Mouse (Mus musculus): ENCODE data around the gene Tex19.2.

Tex19.2 gene

DNA sequence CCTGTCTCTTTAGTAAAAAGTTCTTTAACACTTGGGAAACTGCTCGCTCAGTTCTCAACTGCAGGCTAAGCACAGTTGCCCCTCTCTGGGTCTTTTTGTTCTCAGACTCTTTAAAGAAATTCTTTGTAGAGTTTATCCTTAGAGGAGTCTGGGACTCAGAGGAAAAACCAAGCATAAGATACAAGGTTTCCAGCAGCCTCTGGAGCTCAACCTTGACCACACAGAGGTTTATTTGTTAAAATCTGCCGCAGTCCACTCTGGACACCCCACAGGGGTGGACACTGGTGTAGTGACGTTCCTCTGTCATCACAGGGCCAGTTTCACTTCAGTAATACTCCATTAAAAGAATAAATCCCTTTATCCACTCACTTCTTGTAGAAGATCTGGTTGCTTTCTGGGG lies at the start of gene Tex19.2:
Tex19.2 (minus strand) TSS at position 101 of the 400 bp plus-strand sequence.
- no peak for DNase-seq

DNA sequence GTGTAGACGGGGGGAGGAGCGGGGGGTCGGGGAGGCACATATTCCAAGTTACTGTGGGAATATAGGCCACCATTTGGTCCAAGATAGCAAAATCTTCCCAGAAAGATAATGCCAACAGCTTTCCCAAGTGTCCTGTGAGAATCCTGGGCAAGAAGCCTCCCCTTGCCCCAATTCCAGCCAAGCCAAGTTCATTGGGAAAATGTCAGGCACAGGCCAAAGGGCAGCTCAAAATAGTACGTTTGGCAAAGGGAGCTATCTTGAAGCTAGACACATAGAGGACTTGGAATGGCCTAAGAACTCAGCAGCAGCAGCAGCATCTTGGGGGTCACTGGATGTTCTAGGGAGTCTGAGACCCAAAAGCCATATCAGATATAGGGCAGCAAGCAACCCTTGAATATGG lies 45.3 kb upstream of the Tex19.2 start:
- no peak for DNase-seq

DNA sequence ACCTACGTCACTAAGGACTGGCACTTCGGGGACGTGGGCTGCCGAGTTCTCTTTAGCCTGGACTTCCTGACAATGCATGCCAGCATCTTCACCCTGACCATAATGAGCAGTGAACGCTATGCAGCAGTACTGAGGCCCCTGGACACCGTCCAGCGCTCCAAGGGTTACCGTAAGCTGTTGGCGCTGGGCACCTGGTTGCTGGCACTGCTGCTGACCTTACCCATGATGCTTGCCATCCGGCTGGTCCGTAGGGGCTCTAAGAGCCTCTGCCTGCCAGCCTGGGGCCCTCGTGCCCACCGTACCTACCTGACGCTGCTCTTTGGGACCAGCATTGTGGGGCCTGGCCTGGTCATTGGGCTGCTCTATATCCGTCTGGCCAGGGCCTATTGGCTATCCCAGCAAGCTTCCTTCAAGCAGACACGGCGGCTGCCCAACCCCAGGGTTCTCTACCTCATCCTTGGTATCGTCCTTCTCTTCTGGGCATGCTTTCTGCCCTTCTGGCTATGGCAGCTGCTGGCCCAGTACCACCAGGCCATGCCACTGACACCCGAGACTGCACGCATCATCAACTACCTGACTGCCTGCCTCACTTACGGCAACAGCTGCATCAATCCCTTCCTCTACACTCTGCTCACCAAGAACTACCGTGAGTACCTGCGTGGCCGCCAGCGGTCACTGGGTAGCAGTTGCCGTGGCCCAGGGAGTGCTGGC lies 42.3 kb upstream of the Tex19.2 start:
- DNase-seq, result no peak

DNA sequence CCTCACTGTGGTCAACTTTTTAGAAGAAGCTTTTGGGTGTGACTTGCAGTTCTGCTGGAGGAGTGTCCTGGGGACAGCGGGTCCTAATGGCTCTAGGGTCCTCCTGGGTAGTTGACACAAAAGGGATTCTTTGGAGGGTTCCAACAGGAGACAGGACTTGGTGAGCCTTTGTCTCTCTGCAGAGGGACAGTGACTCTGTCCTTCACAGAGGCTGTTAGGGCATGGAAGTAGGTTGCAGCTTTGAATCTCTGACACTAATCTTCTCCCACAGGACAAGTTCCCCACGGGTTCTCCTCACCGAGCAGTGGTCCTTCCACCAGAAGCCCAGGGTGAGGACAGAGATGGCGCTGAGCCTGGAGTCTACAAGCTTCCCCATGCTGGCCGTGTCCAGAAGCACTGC lies 41.5 kb upstream of the Tex19.2 start, which contains the start of gene Uts2r:
Uts2r (plus strand) TSS at position 301 of the 400 bp plus-strand sequence.
- no peak for DNase-seq

DNA sequence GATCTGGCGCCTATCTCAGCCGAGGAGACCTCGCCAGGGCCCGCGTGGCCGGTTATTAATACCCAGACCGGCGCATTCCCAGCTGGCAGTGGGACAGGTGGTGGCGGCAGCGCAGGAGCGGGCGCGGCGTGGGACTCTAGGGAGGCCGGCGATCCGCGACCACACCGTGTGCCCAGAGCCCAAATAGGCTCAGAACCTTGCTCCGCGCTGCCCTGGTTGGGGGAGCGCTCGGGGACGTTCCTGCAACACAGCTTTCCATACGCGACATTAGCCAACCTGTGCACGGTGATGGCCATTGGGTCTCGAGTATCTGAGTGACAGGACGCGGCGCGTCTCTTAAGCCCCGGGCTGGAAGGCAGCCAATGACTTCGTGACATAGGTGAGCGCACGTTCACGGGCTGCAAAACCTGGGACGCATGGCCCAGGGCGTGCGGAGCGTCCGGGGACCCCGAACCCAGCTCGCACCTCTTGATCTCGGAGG lies 38.0 kb upstream of the Tex19.2 start:
- DNase-seq, result no peak

DNA sequence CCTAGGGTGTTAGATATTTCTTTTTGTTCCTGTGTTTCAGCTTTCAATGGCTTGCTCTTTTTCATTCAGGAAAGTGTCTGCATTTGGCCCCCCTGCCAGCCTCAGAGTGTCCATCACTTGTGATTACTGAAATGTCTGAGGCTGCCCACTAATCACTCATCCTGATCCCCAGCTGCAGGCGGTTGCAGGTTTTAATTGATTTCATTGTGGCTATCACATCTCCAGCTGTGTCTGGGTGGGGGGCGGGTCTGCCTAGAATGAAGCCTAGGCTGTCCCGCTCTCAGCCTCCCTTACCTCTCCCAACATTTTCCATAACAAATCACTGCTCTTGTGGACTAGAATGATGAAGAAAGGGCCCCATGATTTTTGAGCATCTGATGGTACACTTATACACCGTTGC lies 35.7 kb upstream of the Tex19.2 start:
- no peak for DNase-seq

DNA sequence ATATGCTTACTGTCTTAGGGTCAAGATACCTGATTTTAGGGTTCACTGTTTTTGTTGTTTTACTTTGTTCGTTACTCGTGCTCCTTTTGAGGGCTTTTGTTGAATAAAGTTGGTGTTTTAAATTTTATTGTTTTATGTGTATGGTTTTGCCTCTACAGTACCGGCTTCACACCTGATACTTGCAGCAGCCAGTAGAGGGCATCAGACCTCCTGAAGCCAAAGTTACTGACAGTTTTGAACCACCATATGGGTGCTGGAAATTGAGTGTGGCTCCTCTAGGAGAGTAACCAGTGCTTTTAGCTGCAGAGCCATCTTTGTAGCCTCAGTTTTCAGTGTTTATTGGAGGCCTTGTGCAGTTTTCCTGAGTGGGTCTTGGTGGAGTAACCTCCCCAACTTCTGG lies 29.7 kb upstream of the Tex19.2 start:
- DNase-seq, result peak; percentile 8 to 19

DNA sequence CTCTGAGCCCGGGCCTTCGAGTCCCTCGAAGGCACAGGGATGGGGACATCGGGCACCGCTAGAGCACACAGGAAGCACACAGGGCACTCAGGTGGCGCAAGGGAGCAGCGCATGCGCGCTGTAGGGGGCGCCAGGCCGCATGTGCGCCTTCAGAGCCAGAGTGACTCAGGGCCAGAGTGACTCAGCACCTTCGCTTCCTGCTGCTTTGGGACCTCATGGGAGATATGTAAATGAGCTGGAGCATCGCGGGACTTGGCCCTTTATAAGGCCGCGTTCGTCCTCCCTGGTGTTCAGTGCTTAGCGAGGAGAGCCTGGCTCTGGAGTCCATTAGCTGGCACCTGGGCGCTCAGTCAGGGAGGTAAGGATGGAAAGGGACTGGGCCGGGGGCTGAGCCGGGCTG lies 27.4 kb upstream of the Tex19.2 start, which contains the start of gene Tex19.1:
Tex19.1 (plus strand) TSS at position 279 of the 400 bp plus-strand sequence.
- no peak for DNase-seq

DNA sequence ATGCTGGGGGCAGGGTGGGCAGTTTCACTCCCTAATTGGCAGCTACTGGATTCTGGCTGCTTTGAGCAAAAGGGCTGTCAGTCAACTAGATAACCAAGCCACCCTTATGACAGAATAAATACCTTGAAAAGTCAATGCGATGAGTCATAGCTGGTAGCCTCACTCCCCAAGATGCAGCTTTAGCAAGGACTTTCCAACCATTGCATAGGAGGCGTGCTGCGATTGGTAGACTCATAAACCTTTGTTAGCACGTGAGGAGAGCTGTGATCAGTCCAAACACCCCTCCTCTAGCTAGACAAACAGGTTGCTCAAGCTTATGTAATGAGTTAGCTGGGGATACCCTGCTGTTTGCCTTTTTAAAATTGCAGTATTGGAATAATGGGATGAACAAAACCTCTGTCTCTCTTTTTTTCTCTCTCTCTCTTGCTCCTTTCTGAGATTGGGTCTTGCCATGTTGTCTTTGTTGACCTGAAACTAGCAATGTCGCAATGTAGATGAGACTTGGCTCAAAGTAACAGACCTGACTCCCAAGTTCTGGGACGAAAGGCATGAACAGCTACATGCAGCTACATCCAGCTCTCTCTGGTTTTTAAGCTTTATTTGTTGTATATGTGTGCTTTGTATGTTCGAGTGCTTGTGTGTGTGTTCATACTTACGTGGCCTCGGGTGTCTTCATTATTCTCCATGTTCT lies 25.0 kb upstream of the Tex19.2 start:
- DNase-seq, result no peak

DNA sequence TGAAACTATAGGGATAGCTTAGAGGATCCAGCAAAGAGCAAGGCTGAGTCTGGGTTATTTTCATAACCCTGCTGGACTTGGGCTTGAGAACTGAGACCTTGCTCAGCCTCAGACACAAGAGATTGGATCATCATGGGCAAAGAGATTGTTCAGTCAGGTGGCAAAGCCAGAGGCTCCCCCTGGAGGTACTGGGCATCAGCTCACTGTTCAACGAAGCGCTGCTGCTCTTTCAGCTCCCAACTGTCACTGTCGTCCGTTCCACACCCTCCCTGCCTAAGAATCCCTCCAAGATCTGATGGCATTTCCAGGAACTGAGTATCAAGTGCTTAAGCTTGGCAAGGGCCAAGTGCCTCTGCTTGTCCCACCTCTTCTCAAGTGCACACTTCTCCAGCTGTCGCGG lies 20.3 kb upstream of the Tex19.2 start:
- no peak for DNase-seq

DNA sequence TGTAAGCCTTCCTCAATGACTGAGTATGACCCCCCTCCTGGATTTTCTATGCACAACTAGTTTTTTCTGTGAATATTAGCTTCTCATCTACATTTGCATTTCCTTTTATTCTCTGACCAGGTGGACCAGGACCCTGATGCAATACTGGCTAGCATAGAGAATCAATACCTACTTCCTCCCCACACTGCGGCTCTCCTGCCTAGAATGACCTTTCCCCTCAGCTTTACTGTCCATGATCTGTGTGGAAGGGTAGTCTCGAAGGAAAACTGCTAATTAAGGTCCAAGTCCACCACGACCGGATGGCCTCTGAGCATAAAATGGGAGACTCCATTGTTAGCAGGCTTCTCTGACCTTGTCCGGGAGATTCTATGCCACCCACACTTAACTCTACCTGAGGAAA lies 19.2 kb upstream of the Tex19.2 start:
- no peak for DNase-seq

DNA sequence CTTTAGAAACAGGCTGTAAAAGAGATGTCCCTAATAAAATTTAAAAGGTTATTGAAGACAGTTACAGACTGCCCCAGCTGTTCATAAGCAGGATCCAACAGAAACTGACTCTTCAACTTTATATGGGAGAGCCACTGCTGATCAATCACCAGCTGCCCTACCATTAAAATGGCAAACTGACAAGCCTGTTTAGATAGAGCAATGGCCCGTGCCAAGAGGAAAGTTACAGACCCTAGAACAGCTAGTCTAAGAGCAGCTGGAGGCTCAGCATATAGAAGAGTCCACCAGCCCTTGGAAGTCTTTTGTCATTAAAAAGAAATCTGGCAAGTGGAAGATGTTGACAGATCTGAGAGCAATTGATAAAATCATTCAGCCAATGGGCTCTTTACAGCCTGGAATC lies 16.1 kb upstream of the Tex19.2 start:
- DNase-seq, result no peak

DNA sequence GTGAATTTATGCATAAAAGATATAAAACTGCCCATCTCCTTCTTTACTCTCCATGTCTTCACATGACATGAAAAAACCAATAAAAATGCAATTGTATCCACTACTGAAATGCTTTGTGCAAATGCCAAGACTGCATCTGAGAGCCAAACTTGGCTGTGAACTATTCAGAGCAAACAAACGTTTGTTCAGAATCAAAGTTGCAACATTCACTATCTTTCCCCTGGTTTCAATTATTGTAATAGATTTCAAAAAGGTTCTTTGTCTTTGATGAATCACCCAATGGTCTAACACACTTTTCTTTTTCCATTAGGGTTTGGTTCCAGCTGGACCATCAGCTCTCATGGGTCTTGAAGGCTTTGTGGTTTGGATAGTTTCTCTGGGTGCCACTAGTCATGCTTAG lies 11.1 kb upstream of the Tex19.2 start:
- DNase-seq, result no peak

DNA sequence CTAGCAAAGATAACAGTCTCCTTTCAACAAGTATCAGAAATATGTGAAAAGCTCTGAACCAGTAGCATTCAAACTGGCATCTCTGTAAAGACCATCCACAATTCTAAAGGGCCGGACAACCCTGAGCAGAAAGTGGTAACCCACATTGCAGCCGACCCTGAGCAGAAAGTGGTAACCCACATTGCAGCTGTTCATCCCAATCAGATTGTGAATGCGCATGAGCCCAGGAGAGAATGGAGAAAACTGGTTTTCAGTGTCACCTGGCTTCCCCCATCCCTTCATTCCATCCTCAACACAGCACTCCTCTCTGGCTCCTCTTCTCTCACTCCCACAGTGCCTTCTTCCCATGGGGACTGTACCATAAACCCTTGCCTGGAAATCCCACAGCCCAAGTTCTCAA lies 9.0 kb upstream of the Tex19.2 start:
- DNase-seq, result no peak

DNA sequence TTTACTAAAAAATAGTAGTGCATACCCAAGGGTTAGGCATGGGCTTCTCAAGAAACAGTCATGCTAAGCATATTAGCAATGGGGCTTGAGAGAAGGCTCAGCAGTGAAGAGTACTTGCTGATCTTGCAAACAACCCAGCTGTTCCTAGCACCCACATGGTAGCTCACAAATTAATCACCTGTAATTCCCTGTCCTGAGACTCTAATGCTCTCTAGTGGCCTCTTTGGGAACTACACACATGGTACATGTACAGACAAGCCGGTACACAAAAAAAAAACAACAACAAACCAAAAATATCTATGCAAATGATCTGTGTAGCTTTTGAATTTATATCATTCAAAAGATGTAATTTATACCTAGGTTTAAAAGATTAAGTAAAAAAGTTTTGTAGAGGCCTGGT lies 7.9 kb upstream of the Tex19.2 start:
- peak; percentile 27 to 30 for DNase-seq

DNA sequence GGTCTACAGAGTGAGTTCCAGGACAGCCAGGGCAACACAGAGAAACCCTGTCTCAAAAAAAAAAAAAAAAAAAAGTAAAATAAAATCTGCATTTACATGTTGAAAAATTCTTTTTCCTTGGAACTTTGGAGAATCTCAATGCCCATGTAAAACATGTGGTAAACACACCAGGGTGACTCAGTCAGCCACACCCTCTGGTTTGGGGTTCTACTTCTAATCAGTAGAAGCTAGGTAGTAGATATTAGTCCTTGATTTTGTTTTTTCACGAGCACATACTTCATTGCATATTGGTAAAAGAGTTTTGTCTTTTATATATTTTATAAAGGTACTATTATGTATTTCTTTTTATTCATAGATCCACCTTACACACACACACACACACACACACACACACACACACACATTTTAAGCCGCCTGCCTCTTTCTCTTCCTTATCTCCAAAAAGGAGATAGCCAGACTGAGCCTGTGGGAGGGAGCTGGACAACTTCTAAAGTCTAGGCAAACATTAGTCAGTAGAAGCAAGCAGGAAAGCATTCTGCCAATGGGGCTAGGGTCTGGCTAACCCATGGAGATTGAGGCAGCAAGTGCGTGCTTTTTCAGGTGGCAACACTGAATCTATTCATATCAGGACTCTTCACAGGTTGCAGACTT lies 7.2 kb upstream of the Tex19.2 start:
- no peak for DNase-seq

DNA sequence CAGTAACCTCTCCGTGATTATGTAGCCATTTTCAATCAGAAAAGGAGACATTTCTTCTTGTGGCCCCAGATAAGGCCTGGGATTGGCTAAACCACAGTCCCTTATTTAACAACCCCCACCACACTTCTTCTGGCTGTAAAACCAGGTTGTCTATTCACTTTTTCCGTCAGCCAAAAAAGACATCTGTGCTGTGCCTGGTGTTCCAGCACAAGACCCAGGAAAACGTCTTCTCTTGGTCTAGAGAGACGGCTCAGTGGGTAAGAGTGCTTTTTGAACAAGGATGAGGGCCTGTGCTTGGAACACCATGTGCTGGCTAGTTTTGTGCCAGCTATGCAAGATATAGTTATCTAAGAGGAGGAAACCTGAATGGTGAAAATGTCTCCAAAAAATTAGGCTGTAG lies 5.0 kb upstream of the Tex19.2 start:
- DNase-seq, result no peak

DNA sequence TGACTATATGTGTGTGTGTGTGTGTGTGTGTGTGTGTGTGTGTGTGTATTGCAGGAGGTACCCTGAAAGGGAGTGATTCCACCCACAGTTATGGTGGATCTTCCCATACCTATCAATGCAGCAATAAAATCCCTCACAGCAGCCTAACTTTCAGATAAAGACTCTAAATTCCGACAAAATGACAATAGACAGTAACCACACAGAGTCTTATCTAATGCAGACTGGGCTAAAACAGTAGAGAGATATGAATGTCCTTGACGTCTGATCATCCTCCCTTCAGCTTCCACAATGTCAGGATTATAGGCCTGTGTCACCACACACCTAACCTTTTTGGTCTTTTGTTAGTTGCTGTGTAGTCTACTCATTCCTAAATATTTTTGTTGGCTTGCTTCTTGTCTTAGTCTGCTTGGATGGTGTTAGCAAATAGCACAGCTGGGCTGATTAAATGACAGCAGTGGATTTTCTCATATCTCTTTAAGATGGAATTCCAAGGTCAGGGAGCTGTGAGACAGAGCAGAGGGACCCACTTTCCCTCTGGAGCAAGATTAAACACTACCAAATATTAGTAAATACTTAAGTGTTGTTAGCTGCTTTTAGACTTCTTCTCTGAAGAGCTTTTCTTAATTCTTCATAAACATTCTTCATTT lies 3.7 kb upstream of the Tex19.2 start:
- no peak for DNase-seq

DNA sequence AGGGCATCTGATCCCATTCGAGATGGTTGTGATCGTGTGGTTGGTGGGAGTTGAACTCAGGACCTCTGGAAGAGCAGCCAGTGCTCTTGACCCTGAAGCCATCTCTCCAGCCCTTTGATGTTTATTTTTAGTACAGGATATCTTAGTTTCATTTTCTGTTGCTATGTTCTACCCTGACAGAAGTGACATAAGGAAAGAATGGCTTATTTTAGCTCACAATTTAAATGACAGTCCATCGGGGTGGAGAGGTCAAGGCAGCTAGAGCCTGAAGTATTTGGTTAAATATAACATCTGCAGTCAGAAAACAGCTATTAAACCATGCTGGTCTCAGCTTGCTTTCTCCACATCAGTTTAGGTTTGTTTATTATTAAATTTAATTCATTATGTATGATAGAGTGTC lies 2.7 kb upstream of the Tex19.2 start:
- DNase-seq, result no peak

DNA sequence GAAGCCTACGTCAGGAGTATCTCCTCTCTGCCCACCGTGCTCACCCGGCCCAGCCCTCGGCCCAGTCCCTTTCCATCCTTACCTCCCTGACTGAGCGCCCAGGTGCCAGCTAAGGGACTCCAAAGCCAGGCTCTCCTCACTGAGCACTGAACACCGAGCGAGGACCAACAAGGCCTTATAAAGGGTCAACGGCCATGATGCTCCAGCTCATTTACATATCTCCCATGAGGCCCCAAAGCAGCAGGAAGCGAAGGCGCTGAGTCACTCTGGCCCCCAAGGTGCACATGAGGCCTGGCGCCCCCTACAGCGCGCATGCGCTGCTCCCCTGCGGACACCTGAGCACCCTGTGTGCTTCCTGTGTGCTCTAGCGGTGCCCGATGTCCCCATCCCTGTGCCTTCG lies 371 bp downstream of the Tex19.2 start:
- no peak for DNase-seq

DNA sequence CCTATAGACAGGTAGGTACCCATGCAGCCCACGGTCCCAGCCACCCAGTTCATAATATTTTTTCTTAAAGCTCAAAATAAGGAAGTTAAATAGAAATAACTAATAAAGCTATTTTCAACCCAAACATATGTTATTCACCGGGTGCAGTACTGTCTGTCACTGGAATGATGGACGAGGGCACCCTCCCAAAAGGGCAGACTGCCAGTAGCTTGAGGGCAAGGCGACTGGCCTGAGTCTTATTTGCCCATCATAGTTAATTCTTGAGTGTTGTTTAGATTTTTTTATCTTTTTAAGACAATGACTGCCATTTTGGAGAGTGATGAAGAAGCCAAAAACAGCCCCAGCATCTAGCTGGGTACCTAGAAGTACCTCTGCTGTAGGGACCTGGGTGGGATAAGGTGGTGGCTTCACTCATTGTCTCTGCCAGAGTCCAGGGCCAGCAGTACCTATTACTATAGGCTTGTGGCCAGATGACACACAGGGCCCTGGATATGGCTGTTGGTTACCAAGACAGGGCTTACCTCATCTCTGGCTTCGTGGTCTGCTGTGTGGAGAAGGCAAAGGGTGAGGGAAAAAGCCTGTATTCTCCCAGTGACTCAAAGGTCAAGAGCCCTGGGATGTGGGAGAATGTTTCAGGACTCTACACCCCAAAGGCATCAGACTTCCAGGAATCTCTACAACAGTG lies 6.2 kb downstream of the Tex19.2 start:
- no peak for DNase-seq

DNA sequence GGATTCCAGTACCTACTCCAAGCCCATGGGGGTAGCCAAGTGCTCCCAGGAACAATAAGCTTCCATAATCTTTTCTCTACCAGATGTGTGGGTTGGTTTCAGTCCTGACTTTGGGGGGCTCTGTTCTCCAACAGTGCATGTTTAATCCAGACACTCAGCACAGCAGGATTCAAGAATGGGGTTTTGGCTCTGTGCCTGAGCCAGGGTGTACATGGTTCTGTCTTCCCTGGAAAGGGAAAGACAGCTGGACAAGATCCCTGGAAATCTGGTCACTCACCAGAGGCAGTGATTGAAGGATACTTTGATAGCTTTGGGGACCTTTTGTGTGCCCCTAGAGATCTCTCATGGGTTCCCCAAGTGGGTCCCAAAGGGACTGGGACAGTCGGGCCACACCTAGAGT lies 6.9 kb downstream of the Tex19.2 start:
- DNase-seq, result no peak

DNA sequence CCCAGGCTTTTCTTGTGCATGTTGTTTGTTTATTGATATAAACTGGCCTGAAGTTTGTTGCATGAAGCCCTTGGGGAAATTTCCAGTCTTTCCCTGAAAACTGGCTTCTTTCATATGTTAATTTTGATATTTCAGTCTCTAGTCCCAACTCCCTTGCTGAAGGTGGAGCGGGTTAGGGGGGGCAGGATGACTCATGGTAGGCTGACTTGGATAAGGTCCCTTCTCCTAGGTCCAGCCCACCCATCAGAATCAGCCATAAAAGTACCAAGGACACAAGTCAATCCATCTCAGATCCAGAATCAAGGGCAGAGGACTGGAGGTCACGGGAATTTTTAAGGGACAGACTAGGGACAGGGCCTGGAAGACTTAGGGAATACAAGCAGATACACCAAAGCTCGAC lies 7.4 kb downstream of the Tex19.2 start:
- no peak for DNase-seq
